Mouse (Mus musculus) ES-E14 (cell line): ENCODE results near the gene Fkbp5. TPM values are rescaled to one million over a fixed set of nuclear protein-coding genes. Genes with fewer than 3 reads are reported as not detected.

ENCODE experiments used
- DNase-seq: peaks from one replicate; pipeline ENCODE4 v3.0.0-alpha.2; 2013; ENCODE audit warnings: low read depth, low spot score
- H3K27ac ChIP-seq: 2 replicates; pipeline ENCODE4 v1.5.1; 2012; ENCODE audit warnings: low read depth, mild to moderate bottlenecking, low read length, moderate library complexity, mixed read lengths; ENCODE audit not compliant: poor library complexity, insufficient read depth, severe bottlenecking
- H3K36me3 ChIP-seq: 2 replicates; pipeline ENCODE4 v1.6.1; 2012; ENCODE audit warnings: mild to moderate bottlenecking, low read length, moderate library complexity, mixed read lengths; ENCODE audit not compliant: control insufficient read depth, poor library complexity, insufficient read depth, severe bottlenecking
- H3K4me1 ChIP-seq, 2 experiments: fragments of 150-350 bp in 1 of 2; sonication (generic) in 1 of 2; 2 replicates each; pipeline ENCODE4 v1.6.1; 2012; ENCODE audit warnings: low read length in 2 of 2, mild to moderate bottlenecking in 1 of 2, mixed read lengths in 1 of 2; ENCODE audit not compliant: control insufficient read depth in 2 of 2, insufficient read depth in 2 of 2, poor library complexity in 1 of 2
- H3K4me3 ChIP-seq, 2 experiments: fragments of 150-350 bp in 1 of 2; sonication (generic) in 1 of 2; 2 replicates each; pipeline ENCODE4 v1.5.1; 2012; ENCODE audit warnings: low read length in 2 of 2, low read depth in 1 of 2, mild to moderate bottlenecking in 1 of 2, mixed read lengths in 1 of 2; ENCODE audit not compliant: insufficient read depth in 1 of 2, poor library complexity in 1 of 2, severe bottlenecking in 1 of 2
- H3K9ac ChIP-seq: 2 replicates; pipeline ENCODE4 v1.6.1; 2012; ENCODE audit warnings: low read depth, mild to moderate bottlenecking, low read length, mixed read lengths; ENCODE audit not compliant: poor library complexity, insufficient read depth, severe bottlenecking
- H3K9me3 ChIP-seq: fragments of 150-350 bp; sonication (generic); 2 replicates; pipeline ENCODE4 v1.6.1; 2012; ENCODE audit warnings: low read depth, mild to moderate bottlenecking, low read length; ENCODE audit not compliant: control insufficient read depth, insufficient read depth
- CHD2 ChIP-seq: IDR thresholded peaks from 2 replicates; pipeline ENCODE4 v1.6.1; 2014; ENCODE audit warnings: mild to moderate bottlenecking, low read depth, low read length, inconsistent platforms
- HCFC1 ChIP-seq: IDR thresholded peaks from 2 replicates; pipeline ENCODE4 v1.6.1; 2012; ENCODE audit warnings: low read length, inconsistent platforms, borderline replicate concordance; ENCODE audit not compliant: insufficient read depth
- MAFK ChIP-seq: IDR thresholded peaks from 2 replicates; pipeline ENCODE4 v1.6.1; 2014; ENCODE audit warnings: mild to moderate bottlenecking, low read depth, low read length, inconsistent platforms; ENCODE audit not compliant: insufficient read depth
- ZC3H11A ChIP-seq: IDR thresholded peaks from 2 replicates; pipeline ENCODE4 v1.6.1; 2012; ENCODE audit warnings: low read depth, mild to moderate bottlenecking, inconsistent platforms, low read length, borderline replicate concordance
- ZNF384 ChIP-seq: IDR thresholded peaks from 2 replicates; pipeline ENCODE4 v1.6.1; 2012; ENCODE audit warnings: low read depth, low read length, inconsistent platforms
- in situ Hi-C, 2 experiments: fragments of 600-800 bp; cut with MboI; formaldehyde crosslinking; loops; one replicate each; pipeline ENCODE4 v1.15.1; 2025; ENCODE audit warnings: low sequenced_read_pairs in 2 of 2, inconsistent platforms in 1 of 2; ENCODE audit not compliant: unreplicated experiment in 2 of 2
- total RNA-seq: library from RNA; depleted of rRNA; stranded (reverse); fragments of 300-350 nt; gene quantifications from 2 replicates; pipeline ENCODE4 v1.2.3, GENCODE M21; 2012

The Fkbp5 gene
- total RNA-seq, 1 experiment, result 43.6 TPM

GRCm38 (mm10) chr17:28411381-28411960, 105.9 kb downstream of the Fkbp5 start:
- H3K9me3 ChIP-seq, result no peaks in the 10 kb centered on the region
- no peak overlapping the region for H3K9ac ChIP-seq
- DNase-seq, result no peak
- peaks cover 0 to 2% of the 10 kb centered on the region in 2 experiments; a peak in 1 of 4 replicates for H3K4me1 ChIP-seq
- no peak overlapping the region for H3K27ac ChIP-seq
- TF ChIP-seq ZC3H11A, result no peak
- TF ChIP-seq HCFC1, result no peak
- no peak for TF ChIP-seq MAFK
- no peak for TF ChIP-seq ZNF384
- TF ChIP-seq CHD2, result no peak
- no peak overlapping the region for H3K4me3 ChIP-seq
- in situ Hi-C loops, result no loop called here
- H3K36me3 ChIP-seq, result peaks cover 51% of the 10 kb centered on the region

- in situ Hi-C loops, result no loop called here
- H3K9ac ChIP-seq, result no peak overlapping the region
- peaks cover 0 to 2% of the 10 kb centered on the region in 2 experiments; a peak in 1 of 4 replicates for H3K4me1 ChIP-seq
These were observed 106.6 kb downstream of the Fkbp5 start for GRCm38 (mm10) chr17:28410731-28411130.

GRCm38 (mm10) chr17:28408251-28408918, 108.9 kb downstream of the Fkbp5 start:
- peaks cover 50% of the 10 kb centered on the region for H3K36me3 ChIP-seq
- in situ Hi-C loops, result no loop called here

More at GRCm38 (mm10) chr17:28410731-28411130, 106.6 kb downstream of the Fkbp5 start:
- DNase-seq, result no peak
- no peaks in the 10 kb centered on the region for H3K9me3 ChIP-seq
- no peak overlapping the region for H3K27ac ChIP-seq
- H3K36me3 ChIP-seq, result peaks cover 56% of the 10 kb centered on the region
- TF ChIP-seq CHD2, result no peak
- no peak for TF ChIP-seq MAFK
- no peak for TF ChIP-seq ZNF384
- no peak for TF ChIP-seq ZC3H11A
- no peak for TF ChIP-seq HCFC1
- H3K4me3 ChIP-seq, result no peak overlapping the region

GRCm38 (mm10) chr17:28407418-28408250, 109.7 kb downstream of the Fkbp5 start:
- H3K9ac ChIP-seq, result no peak overlapping the region
- no peak overlapping the region for H3K27ac ChIP-seq
- H3K4me1 ChIP-seq, result peaks cover 0 to 2% of the 10 kb centered on the region in 2 experiments; a peak in 1 of 4 replicates
- H3K36me3 ChIP-seq, result peaks cover 46% of the 10 kb centered on the region
- no peak for TF ChIP-seq CHD2
- no peak for TF ChIP-seq HCFC1
- no peak for TF ChIP-seq MAFK
- no peak for TF ChIP-seq ZNF384
- no peak for TF ChIP-seq ZC3H11A
- no peak overlapping the region for H3K4me3 ChIP-seq
- in situ Hi-C loops, result no loop called here
- no peaks in the 10 kb centered on the region for H3K9me3 ChIP-seq
- peak; percentile 74 for DNase-seq

More at GRCm38 (mm10) chr17:28408251-28408918, 108.9 kb downstream of the Fkbp5 start:
- peaks cover 0 to 2% of the 10 kb centered on the region in 2 experiments; a peak in 1 of 4 replicates for H3K4me1 ChIP-seq
- no peaks in the 10 kb centered on the region for H3K9me3 ChIP-seq
- H3K27ac ChIP-seq, result no peak overlapping the region
- H3K9ac ChIP-seq, result no peak overlapping the region
- no peak overlapping the region for H3K4me3 ChIP-seq
- DNase-seq, result no peak
- TF ChIP-seq ZC3H11A, result no peak
- no peak; the same call in 1 of the 2 replicates for TF ChIP-seq ZNF384
- TF ChIP-seq MAFK, result no peak
- no peak for TF ChIP-seq HCFC1
- TF ChIP-seq CHD2, result no peak
